Comparison of ENCODE assay signal across 23 mouse cellular contexts in genomic region chr17:88790680-88791079, GRCm38 (mm10). TPM values are rescaled to one million over a fixed set of nuclear protein-coding genes. Genes with fewer than 3 reads are reported as not detected.
"Had no signal": no experiment of that assay in that cellular context is flagged by ENCODE, and none has a peak within 500 bp of the region (broad histone marks: within the 10 kb centered on the region; RNA-seq: fewer than 3 reads in every experiment).

No protein-coding gene starts in this region.

- H3K9ac ChIP-seq: lung, embryonic 14.5 days; midbrain, embryonic 13.5 days; midbrain, embryonic 15.5 days; neural tube, embryonic 13.5 days; neural tube, embryonic 15.5 days had no signal

- H3K4me3 ChIP-seq: midbrain, embryonic 13.5 days; midbrain, embryonic 15.5 days; myocyte; neural tube, embryonic 13.5 days; neural tube, embryonic 15.5 days had no signal

- H3K27me3 ChIP-seq: megakaryocyte, embryonic 14.5 days; midbrain, embryonic 15.5 days; neural tube, embryonic 15.5 days had no signal

- H3K36me3 ChIP-seq: midbrain, embryonic 13.5 days; midbrain, embryonic 15.5 days; neural tube, embryonic 13.5 days; neural tube, embryonic 15.5 days had no signal

- H3K4me2 ChIP-seq: midbrain, embryonic 11.5 days; midbrain, embryonic 15.5 days had no signal

- H3K9me3 ChIP-seq: midbrain, embryonic 13.5 days; midbrain, embryonic 15.5 days; neural tube, embryonic 13.5 days; neural tube, embryonic 15.5 days had no signal

- DNase-seq: lung, adult 18-20 months; lung, embryonic 14.5 days; lung, postnatal 10 days; lung, postnatal 4 days; retina, postnatal 1 day; right cerebral cortex, adult 18-20 months; right cerebral cortex, postnatal 25 days; right cerebral cortex, postnatal 4 days; spleen, adult 18-20 months; thymus, adult 18-20 months; thymus, postnatal 14 days; thymus, postnatal 36 days had no signal

- H3K27ac ChIP-seq: midbrain, embryonic 13.5 days; midbrain, embryonic 15.5 days; neural tube, embryonic 13.5 days; neural tube, embryonic 15.5 days had no signal

RNA-seq across cellular contexts. Expression of gene Lhcgr, which starts 1.1 kb away (rescaled TPM):
- polyA plus RNA-seq: liver, embryonic 16.5 days; myocyte; small intestine, adult 2 months; stomach, embryonic 14.5 days; thymus, postnatal 0 days had no signal
